Mouse (Mus musculus): ENCODE measurements around the gene Rab5a.

DNA sequence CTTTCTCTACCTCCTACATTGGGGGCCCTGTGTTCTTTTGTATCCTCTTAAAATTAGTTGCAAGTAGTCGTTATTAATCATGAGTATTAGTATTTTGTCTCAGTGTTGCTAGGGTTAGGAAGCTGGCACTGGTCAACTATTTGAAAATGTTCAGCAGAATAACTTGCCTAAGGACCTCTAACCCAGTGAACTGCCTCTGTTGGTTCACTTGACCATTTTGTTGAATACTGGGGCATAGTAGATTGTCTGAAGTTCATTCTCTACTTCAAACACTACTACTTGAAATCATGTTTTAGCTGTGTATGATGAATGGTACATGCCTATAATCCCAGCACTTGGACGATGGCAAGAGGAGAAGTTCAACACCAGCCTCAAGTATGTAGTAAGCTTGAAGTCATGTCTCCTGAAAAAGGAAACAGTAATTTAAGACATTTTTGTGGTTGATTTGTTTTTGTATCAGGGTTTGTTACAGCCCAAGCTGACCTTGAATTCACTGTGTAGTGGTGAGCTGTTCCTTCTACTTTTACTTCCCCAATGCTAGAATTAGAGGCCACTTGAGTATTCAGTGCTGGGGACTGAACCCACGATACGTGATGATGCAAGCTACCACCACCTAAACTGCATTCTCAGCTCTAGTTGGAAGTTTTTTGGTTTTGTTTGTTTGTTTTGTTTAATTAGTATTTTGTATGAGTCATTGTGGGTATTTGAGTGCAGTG lies 9.4 kb downstream of the Rab5a start:
- no peak for TF ChIP-seq EP300 (IDR thresholded peaks at IDR 0.05)
- no peak for TF ChIP-seq CTCF (IDR thresholded peaks at IDR 0.05)

Data from lung, postnatal 0 days (tissue).